Mouse (Mus musculus) ES-Bruce4 (cell line): ENCODE results near the gene Minar1. TPM values are rescaled to one million over a fixed set of nuclear protein-coding genes. Genes with fewer than 3 reads are reported as not detected.

ENCODE experiments used
- H3K27ac ChIP-seq: 2 replicates; pipeline ENCODE4 v1.5.1; 2012; ENCODE audit warnings: low read length, inconsistent platforms; ENCODE audit not compliant: insufficient read depth
- H3K27me3 ChIP-seq: 2 replicates; pipeline ENCODE4 v1.6.1; 2012; ENCODE audit warnings: mild to moderate bottlenecking, low read length, inconsistent platforms; ENCODE audit not compliant: control insufficient read depth, poor library complexity, insufficient read depth, severe bottlenecking
- H3K36me3 ChIP-seq: 2 replicates; pipeline ENCODE4 v1.6.1; 2012; ENCODE audit warnings: inconsistent platforms, mild to moderate bottlenecking, low read length, moderate library complexity; ENCODE audit not compliant: control insufficient read depth, poor library complexity, insufficient read depth, severe bottlenecking
- H3K4me1 ChIP-seq: one replicate; pipeline ENCODE4 v1.8.1; 2011; ENCODE audit warnings: low read length; ENCODE audit not compliant: control insufficient read depth, insufficient read depth
- H3K4me3 ChIP-seq: 2 replicates; pipeline ENCODE4 v1.5.1; 2011; ENCODE audit warnings: low read depth, mild to moderate bottlenecking, low read length
- H3K9ac ChIP-seq: 2 replicates; pipeline ENCODE4 v1.6.1; 2012; ENCODE audit warnings: low read depth, mild to moderate bottlenecking, inconsistent platforms; ENCODE audit not compliant: poor library complexity, severe bottlenecking
- H3K9me3 ChIP-seq: replicated peaks from 2 replicates; pipeline ENCODE4 v1.6.1; 2012; ENCODE audit warnings: mild to moderate bottlenecking, low read length, inconsistent platforms; ENCODE audit not compliant: control insufficient read depth, poor library complexity, insufficient read depth, severe bottlenecking
- CTCF ChIP-seq: IDR thresholded peaks from one replicate; pipeline ENCODE4 v1.8.1; 2011; ENCODE audit warnings: low read depth, low read length
- EP300 ChIP-seq: IDR thresholded peaks from 2 replicates; pipeline ENCODE4 v1.6.1; 2011; ENCODE audit warnings: low read depth, low read length; ENCODE audit not compliant: insufficient read depth
- POLR2A ChIP-seq: IDR thresholded peaks from one replicate; pipeline ENCODE4 v1.8.1; 2011; ENCODE audit warnings: low read length; ENCODE audit not compliant: insufficient read depth
- polyA plus RNA-seq: library from polyadenylated mRNA; stranded (reverse); fragments of >200 nt; gene quantifications from 2 replicates; pipeline ENCODE4 v1.2.4, GENCODE M21; 2011; ENCODE audit warnings: low read depth; ENCODE audit not compliant: missing spikeins, insufficient read depth, insufficient read length

The Minar1 gene
- polyA plus RNA-seq, 1 experiment, result 0.10 TPM

DNA sequence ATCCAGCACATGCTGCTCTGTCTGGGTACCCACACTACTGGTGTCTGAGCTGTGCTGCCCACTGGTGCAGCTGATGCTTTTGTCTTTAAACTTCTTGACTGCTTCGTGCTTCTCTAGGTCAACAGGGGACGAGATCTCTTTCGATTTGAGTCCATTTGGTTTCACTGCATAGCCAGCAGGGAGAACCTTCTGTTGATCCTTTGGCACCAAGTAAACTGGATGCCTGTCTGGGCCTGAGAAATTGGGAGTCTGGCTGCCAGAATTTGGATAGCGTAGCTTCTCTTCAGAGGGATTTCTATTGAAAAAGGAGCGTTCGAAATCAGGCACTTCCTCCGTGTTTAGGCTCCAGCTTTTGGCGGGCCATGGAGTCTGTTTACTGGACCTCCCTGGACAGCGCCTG, 21.0 kb downstream of the Minar1 start:
- Histone ChIP-seq H3K9ac (no peak overlapping the region), H3K27ac (no peak overlapping the region)
- TF ChIP-seq EP300, result no peak
- no peak for TF ChIP-seq CTCF

DNA sequence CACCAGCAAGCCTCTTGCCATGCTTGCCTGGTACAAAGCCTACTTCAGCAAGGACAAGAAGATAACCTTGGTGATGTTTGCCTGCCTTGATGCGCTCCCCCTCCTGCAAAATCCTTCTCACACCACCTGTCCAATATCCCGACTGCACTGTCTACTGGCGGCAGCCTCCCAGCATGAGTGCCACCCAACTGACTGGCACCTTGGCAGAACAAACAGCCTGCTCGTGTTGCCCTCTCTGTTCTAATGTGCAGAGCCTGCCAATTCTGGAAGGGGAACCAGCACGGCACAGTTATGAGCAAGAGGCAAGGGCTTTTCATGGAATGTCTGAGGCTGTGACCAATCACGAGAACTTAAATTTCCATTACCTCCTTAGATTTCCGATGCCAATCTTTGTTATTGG, 22.2 kb downstream of the Minar1 start:
- no peak for TF ChIP-seq CTCF
- TF ChIP-seq POLR2A, result no peak
- TF ChIP-seq EP300, result no peak
- Histone ChIP-seq H3K4me3 (no peak overlapping the region), H3K27ac (no peak overlapping the region), H3K4me1 (no peaks in the 10 kb centered on the region), H3K27me3 (no peaks in the 10 kb centered on the region), H3K9me3 (no peaks in the 10 kb centered on the region), H3K9ac (no peak overlapping the region), H3K36me3 (no peaks in the 10 kb centered on the region)

More for the DNA sequence above, 21.0 kb downstream of the Minar1 start:
- Histone ChIP-seq H3K4me1 (no peaks in the 10 kb centered on the region), H3K27me3 (no peaks in the 10 kb centered on the region), H3K4me3 (no peak overlapping the region), H3K36me3 (no peaks in the 10 kb centered on the region), H3K9me3 (no peaks in the 10 kb centered on the region)

DNA sequence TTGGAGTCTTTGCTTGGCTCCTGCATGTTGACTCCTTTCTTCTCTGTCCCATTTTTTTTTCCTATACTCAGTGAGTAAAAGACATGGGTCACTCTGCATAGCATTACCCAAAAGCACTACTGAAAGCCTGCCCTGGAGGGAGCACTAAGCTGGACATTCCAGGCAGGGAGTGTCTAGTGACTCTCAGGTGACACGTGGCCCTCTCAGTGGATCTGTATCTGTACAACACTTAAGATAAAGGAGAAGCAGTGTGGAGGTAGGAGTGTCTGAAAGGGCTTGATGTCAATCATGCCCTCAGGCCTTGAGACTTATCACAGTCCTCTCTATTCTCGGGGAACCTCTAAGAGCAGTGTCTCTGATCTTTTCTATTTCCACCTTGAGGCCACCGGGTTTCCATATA, 25.9 kb downstream of the Minar1 start:
- H3K4me3 ChIP-seq, result no peak overlapping the region
- H3K27ac ChIP-seq, result no peak overlapping the region
- TF ChIP-seq CTCF (no peak), POLR2A (no peak), EP300 (no peak)
- H3K27me3 ChIP-seq, result no peaks in the 10 kb centered on the region
- H3K4me1 ChIP-seq, result no peaks in the 10 kb centered on the region
- no peaks in the 10 kb centered on the region for H3K36me3 ChIP-seq
- no peak overlapping the region for H3K9ac ChIP-seq
- no peaks in the 10 kb centered on the region for H3K9me3 ChIP-seq

DNA sequence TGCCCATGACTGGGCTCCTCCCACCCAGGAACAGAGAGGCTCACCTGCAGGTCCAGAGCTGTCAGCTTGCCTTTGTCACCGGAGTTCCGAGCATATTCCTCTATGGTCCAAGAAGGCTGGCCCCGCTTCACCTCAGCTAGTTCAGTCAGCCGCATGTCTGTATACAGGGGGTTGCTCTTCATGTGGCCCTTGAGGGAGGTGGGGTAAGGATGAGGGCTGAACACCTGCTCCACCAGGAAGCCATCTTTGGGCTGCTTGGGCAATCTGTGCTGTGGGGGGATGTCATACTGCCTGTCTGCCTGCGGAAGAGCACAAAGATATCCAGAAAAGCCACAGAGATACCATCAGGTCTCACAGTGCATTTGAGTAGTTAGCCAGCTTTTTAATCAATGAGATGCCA, 26.5 kb downstream of the Minar1 start:
- TF ChIP-seq POLR2A, result no peak
- TF ChIP-seq EP300, result no peak
- no peak for TF ChIP-seq CTCF
- no peaks in the 10 kb centered on the region for H3K9me3 ChIP-seq
- H3K4me3 ChIP-seq, result no peak overlapping the region
- H3K4me1 ChIP-seq, result no peaks in the 10 kb centered on the region
- no peak overlapping the region for H3K9ac ChIP-seq
- no peak overlapping the region for H3K27ac ChIP-seq
- no peaks in the 10 kb centered on the region for H3K27me3 ChIP-seq
- no peaks in the 10 kb centered on the region for H3K36me3 ChIP-seq

DNA sequence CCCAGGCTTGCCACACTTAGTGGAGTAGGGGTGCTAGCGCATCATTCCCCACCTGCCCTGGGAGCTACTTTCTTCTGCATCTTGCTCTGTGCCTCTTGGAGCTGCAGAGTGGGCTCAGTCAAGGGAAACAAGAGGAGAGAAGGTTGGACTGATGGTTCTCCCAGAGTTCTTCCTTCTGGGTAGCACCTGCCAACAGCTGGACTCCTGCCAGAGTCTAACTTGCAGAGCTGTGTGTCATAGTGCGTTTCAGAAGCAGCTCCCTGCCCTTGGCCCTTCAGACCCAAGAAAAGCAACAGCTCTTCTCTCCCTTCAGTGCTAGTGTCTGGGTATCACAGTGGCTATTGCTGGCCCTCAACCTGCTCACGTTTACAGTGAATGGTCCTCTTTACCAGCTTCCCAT, 30.5 kb downstream of the Minar1 start:
- Histone ChIP-seq H3K27ac (no peak overlapping the region), H3K27me3 (no peaks in the 10 kb centered on the region), H3K4me1 (no peaks in the 10 kb centered on the region), H3K36me3 (no peaks in the 10 kb centered on the region), H3K9me3 (no peaks in the 10 kb centered on the region), H3K9ac (no peak overlapping the region), H3K4me3 (no peak overlapping the region)
- TF ChIP-seq EP300 (no peak), CTCF (no peak), POLR2A (no peak)

DNA sequence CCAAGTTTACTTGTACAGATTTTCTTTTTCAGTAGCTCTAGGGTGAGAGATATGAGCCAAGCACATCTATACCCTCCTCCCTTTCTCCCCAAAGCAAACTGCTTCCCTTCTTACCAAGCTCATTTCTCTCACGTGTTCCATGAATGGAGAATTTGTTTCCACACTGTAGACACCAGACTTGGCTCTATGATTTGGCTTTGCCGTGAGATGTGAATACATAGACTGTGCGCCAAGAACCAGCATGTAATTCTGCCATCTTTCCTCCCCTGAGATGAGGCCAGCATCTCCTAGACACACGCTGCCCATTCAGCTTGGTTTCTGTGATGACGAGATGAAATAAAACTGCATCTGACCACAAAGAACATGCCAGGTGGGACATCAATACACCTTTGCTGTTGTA, 44.5 kb downstream of the Minar1 start:
- no peaks in the 10 kb centered on the region for H3K36me3 ChIP-seq
- H3K27ac ChIP-seq, result no peak overlapping the region
- H3K27me3 ChIP-seq, result no peaks in the 10 kb centered on the region
- H3K9ac ChIP-seq, result no peak overlapping the region
- no peaks in the 10 kb centered on the region for H3K9me3 ChIP-seq
- H3K4me1 ChIP-seq, result no peaks in the 10 kb centered on the region
- TF ChIP-seq CTCF, result no peak
- TF ChIP-seq POLR2A, result no peak
- no peak for TF ChIP-seq EP300
- H3K4me3 ChIP-seq, result no peak overlapping the region
